Comparison of ENCODE assay signal across 8 mouse cellular contexts in the genomic region with DNA sequence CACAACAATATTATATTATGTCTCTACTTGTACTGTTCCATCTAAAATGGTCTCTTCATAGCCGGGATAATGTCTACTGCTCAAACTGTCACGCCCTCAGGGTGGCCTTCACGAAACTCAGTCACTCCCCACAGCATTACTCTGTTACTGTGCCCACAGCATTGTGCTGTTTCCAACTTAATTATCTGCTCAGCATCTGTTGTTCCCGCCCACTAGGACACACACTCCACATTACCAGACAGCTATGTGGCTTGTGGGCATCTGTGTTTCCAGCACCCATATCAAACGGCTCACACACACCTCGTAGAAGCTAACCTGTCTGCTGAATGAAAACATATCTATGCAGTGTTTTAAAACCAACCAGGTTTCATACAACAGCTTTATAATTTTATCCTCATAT. TPM values are rescaled to one million over a fixed set of nuclear protein-coding genes. Genes with fewer than 3 reads are reported as not detected.
DNase-seq lines count a peak whose midpoint lies in the region; ATAC-seq lines count a peak whose summit lies in the region.

No protein-coding gene starts in this region.

- no peaks in the 10 kb centered on the region for H3K4me1 ChIP-seq in hindbrain, embryonic 11.5 days (replicated peaks; ENCODE audit: control insufficient read depth, insufficient read depth, low read length)
- peaks cover 21% of the 10 kb centered on the region for H3K4me1 ChIP-seq in hindbrain, embryonic 10.5 days (replicated peaks)
- H3K4me1 ChIP-seq in liver, embryonic 13.5 days (replicated peaks): peaks cover 8% of the 10 kb centered on the region

- H3K9me3 ChIP-seq in hindbrain, embryonic 11.5 days (ENCODE audit: control insufficient read depth, low read length): no peaks in the 10 kb centered on the region
- H3K9me3 ChIP-seq in hindbrain, embryonic 10.5 days: no peaks in the 10 kb centered on the region
- no peaks in the 10 kb centered on the region for H3K9me3 ChIP-seq in liver, embryonic 13.5 days (replicated peaks)

- H3K4me3 ChIP-seq in hindbrain, embryonic 11.5 days (ENCODE audit: low read depth, low read length): no peak overlapping the region
- H3K4me3 ChIP-seq in hindbrain, embryonic 10.5 days: no peak overlapping the region
- no peak overlapping the region for H3K4me3 ChIP-seq in liver, embryonic 13.5 days (replicated peaks)

- no peak overlapping the region for H3K27ac ChIP-seq in hindbrain, embryonic 11.5 days (ENCODE audit: low read depth, low read length)
- no peak overlapping the region for H3K27ac ChIP-seq in hindbrain, embryonic 10.5 days
- H3K27ac ChIP-seq in liver, embryonic 13.5 days: no peak overlapping the region

- ATAC-seq in hindbrain, embryonic 11.5 days (ENCODE audit: low FRiP score): peak; percentile 46
- peak; percentile 80 for ATAC-seq in liver, embryonic 13.5 days (ENCODE audit: low read depth)
- no peak for ATAC-seq in CD4-positive, CD25-positive, alpha-beta regulatory T cell, adult 4 months

- H3K36me3 ChIP-seq in hindbrain, embryonic 11.5 days (ENCODE audit: control insufficient read depth, insufficient read depth, low read length): no peaks in the 10 kb centered on the region
- H3K36me3 ChIP-seq in hindbrain, embryonic 10.5 days: no peaks in the 10 kb centered on the region
- no peaks in the 10 kb centered on the region for H3K36me3 ChIP-seq in liver, embryonic 13.5 days

- WGBS in hindbrain, embryonic 11.5 days: 58% methylated on average over 6 of the region's 6 CpGs
- 54% methylated on average over 6 of the region's 6 CpGs for WGBS in hindbrain, embryonic 10.5 days
- 31% methylated on average over 6 of the region's 6 CpGs for WGBS in liver, embryonic 13.5 days (ENCODE audit: insufficient replicate concordance)

- no peaks in the 10 kb centered on the region for H3K27me3 ChIP-seq in hindbrain, embryonic 11.5 days (ENCODE audit: control insufficient read depth, insufficient read depth, low read length)
- no peaks in the 10 kb centered on the region; the same call in 1 of the 2 replicates for H3K27me3 ChIP-seq in hindbrain, embryonic 10.5 days (ENCODE audit: insufficient read depth, poor library complexity, severe bottlenecking)
- H3K27me3 ChIP-seq in liver, embryonic 13.5 days: no peaks in the 10 kb centered on the region

- DNase-seq in hindbrain, embryonic 11.5 days (ENCODE audit: low spot score): no peak
- DNase-seq in hindbrain, embryonic 10.5 days (ENCODE audit: low spot score): no peak
- peak; percentile 29 for DNase-seq in right cerebral cortex, postnatal 25 days
- DNase-seq in right cerebral cortex, postnatal 4 days: no peak
- DNase-seq in liver, embryonic 13.5 days: no peak
- no peak for DNase-seq in thymus, postnatal 10 days (ENCODE audit: low spot score in 2 of 2)
- no peak for DNase-seq in urinary bladder, postnatal 10 days (ENCODE audit: low spot score)

- no peak overlapping the region for H3K4me2 ChIP-seq in hindbrain, embryonic 11.5 days (replicated peaks; ENCODE audit: low read depth, low read length)
- peak overlapping the region; percentile 48 for H3K4me2 ChIP-seq in liver, embryonic 13.5 days

- no peak overlapping the region for H3K9ac ChIP-seq in hindbrain, embryonic 11.5 days (ENCODE audit: low read depth, low read length)
- H3K9ac ChIP-seq in liver, embryonic 13.5 days: no peak overlapping the region

RNA-seq across cellular contexts. Expression of a gene that starts 13.7 kb away (rescaled TPM):
- polyA plus RNA-seq in hindbrain, embryonic 11.5 days (2014; fragmentation: Nextera tagmentation; extraction: Ambion mirVana): 6.1 and 8.1 TPM in 2 replicates
- polyA plus RNA-seq in hindbrain, embryonic 10.5 days (2016; fragmentation: Nextera tagmentation; extraction: Ambion mirVana): 7.3 and 8.8 TPM in 2 replicates
- polyA plus RNA-seq in liver, embryonic 13.5 days (2015; fragmentation: Nextera tagmentation; extraction: Ambion mirVana): 3.7 and 4.0 TPM in 2 replicates
- polyA plus RNA-seq in CD4-positive, CD25-positive, alpha-beta regulatory T cell, adult 4 months (2017; shearing (Covaris generic)): 1 to 10 TPM; 4.6 to 8.2 TPM

RNA-seq across cellular contexts. Expression of a gene that starts 15.9 kb away (rescaled TPM):
- 17.2 and 25.3 TPM in 2 replicates for polyA plus RNA-seq in hindbrain, embryonic 11.5 days (2014; fragmentation: Nextera tagmentation; extraction: Ambion mirVana)
- 9.9 and 10.3 TPM in 2 replicates for polyA plus RNA-seq in hindbrain, embryonic 10.5 days (2016; fragmentation: Nextera tagmentation; extraction: Ambion mirVana)
- polyA plus RNA-seq in liver, embryonic 13.5 days (2015; fragmentation: Nextera tagmentation; extraction: Ambion mirVana): 4.1 TPM in 2 replicates
- 10 to 100 TPM; 27.9 to 28.8 TPM for polyA plus RNA-seq in CD4-positive, CD25-positive, alpha-beta regulatory T cell, adult 4 months (2017; shearing (Covaris generic))
